Mouse (Mus musculus) neural tube, embryonic 13.5 days (tissue): Measurements from ENCODE around the gene Prx. TPM values are rescaled to one million over a fixed set of nuclear protein-coding genes. Genes with fewer than 3 reads are reported as not detected.

Experiments used
- ATAC-seq: fragments of 200-750 bp; cut with Nextera tagmentation; 2 replicates; pipeline ENCODE4 v1.8.0; 2017; ENCODE audit warnings: low read depth, mild to moderate bottlenecking, moderate TSS enrichment, moderate library complexity
- H3K27ac ChIP-seq: fragments of 300-500 bp; sonication (generic); replicated peaks from 2 replicates; pipeline ENCODE4 v1.5.1; 2015; ENCODE audit warnings: moderate library complexity, mild to moderate bottlenecking, inconsistent platforms
- H3K27me3 ChIP-seq: fragments of 300-500 bp; sonication (generic); 2 replicates; pipeline ENCODE4 v1.6.1; 2015; ENCODE audit warnings: mild to moderate bottlenecking, inconsistent platforms
- H3K36me3 ChIP-seq: fragments of 300-500 bp; sonication (generic); 2 replicates; pipeline ENCODE4 v1.6.1; 2015; ENCODE audit warnings: mild to moderate bottlenecking, inconsistent platforms
- H3K4me1 ChIP-seq: fragments of 300-500 bp; sonication (generic); replicated peaks from 2 replicates; pipeline ENCODE4 v1.6.1; 2015; ENCODE audit warnings: inconsistent platforms
- H3K4me2 ChIP-seq: fragments of 300-500 bp; sonication (generic); 2 replicates; pipeline ENCODE4 v1.6.1; 2015; ENCODE audit warnings: inconsistent platforms, mild to moderate bottlenecking, moderate library complexity
- H3K4me3 ChIP-seq: fragments of 300-500 bp; sonication (generic); 2 replicates; pipeline ENCODE4 v1.5.1; 2015; ENCODE audit warnings: mild to moderate bottlenecking, inconsistent platforms
- H3K9ac ChIP-seq: fragments of 300-500 bp; sonication (generic); 2 replicates; pipeline ENCODE4 v1.6.1; 2015; ENCODE audit warnings: moderate library complexity, mild to moderate bottlenecking, inconsistent platforms
- H3K9me3 ChIP-seq: fragments of 300-500 bp; sonication (generic); 2 replicates; pipeline ENCODE4 v1.6.1; 2016; ENCODE audit warnings: inconsistent platforms
- WGBS: fragments of 180-500 bp; shearing (Covaris S2); methylation state at CpG from one replicate; pipeline ENCODE4 v1.1.7; 2015; 5-methylcytosine and 5-hydroxymethylcytosine counted together
- polyA plus RNA-seq: library from polyadenylated mRNA; unstranded; fragments of >200 nt; fragmentation: Nextera tagmentation; extraction: Ambion mirVana; gene quantifications from 2 replicates; pipeline ENCODE4 v1.2.1, GENCODE M21; 2015

Prx gene
- polyA plus RNA-seq, result 1.9 TPM in 2 replicates

DNA sequence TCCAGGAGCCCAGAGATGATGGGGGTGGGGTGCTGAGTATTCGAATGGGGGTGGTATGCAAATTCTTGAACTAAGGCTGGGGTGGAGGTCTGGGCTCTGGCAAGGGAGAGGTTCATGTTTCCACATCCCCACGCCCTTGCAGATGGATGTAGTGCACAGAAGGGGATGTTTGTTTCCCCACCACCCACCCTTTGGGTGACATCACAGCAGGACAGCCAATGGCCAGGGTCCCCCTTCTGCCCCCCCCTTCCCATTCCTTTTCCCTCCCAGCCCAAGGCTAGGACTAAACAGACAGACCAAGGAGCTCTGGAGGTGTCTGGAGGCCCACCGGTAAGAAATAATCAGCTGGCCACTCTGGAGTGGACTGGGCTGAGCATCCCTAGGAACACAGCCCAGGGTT, at the start of gene Prx:
Gene Prx (plus strand): TSS at position 289 of the 400 bp plus-strand sequence.
- Histone ChIP-seq H3K4me3 (no peak within 1 kb of the TSS), H3K9ac (no peak within 1 kb of the TSS), H3K4me2 (no peak within 1 kb of the TSS), H3K4me1 (no peaks in the 10 kb centered on the region), H3K27me3 (no peaks in the 10 kb centered on the region), H3K27ac (no peak within 1 kb of the TSS), H3K36me3 (no peaks in the 10 kb centered on the region), H3K9me3 (no peaks in the 10 kb centered on the region)
- WGBS, result 47% methylated on average over 3 of the region's 3 CpGs
- ATAC-seq, result no peak

DNA sequence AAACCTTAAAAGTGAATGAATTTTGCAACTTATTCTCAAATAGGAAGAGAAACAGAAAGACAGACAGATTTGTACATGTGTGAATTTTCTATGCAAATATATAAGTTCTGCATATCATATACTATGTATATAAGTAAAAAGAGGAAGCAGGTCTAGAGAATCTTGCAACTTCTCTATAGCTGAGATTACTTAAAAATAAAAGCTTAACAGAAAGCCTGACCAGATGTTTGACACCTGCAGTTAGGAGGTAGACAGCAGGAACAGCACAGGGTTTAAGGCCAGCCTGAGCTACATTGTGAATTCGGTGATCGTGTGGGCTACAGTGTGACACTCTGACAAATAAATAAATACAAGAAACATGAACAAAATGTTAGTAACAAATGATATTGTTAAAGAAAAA, 47.8 kb upstream of the Prx start:
- no peak for ATAC-seq
- Histone ChIP-seq H3K4me1 (peaks cover 18% of the 10 kb centered on the region), H3K27me3 (0 out of 2 replicates have a peak, but pooled peaks cover 4% of the 10 kb centered on the region), H3K36me3 (no peaks in the 10 kb centered on the region), H3K4me3 (no peak overlapping the region), H3K27ac (no peak overlapping the region), H3K4me2 (no peak overlapping the region), H3K9me3 (no peaks in the 10 kb centered on the region), H3K9ac (no peak overlapping the region)
- 96% methylated on average over 2 of the region's 2 CpGs for WGBS

DNA sequence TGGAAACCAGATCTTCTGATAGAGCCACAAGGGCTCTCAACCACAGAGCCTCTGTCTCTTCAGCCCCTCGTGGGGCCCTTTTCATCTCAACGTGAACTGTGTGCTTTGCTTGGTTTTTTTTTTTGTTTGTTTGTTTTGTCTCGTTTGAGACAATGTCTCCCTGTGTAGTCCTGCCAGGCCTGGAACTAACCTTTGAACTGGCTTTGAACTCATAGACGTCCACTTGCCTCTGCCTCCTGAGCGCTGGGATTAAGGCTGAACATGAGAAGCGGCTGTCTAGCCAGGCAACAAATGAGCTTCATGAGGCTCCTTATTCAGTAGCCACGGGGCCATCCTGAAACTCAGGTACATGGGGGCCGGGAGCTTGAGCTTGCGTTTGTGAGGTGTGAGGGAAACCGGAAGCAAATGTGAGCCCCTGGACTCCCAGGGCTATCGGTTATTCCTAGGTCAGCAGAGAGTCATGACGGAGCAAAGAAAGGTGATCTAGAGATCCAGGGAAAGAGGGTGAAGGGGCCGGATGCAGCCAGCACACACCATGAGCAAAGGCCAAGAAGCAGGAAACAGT, 46.8 kb upstream of the Prx start:
- H3K4me2 ChIP-seq, result no peak overlapping the region
- no peak overlapping the region for H3K4me3 ChIP-seq
- no peaks in the 10 kb centered on the region for H3K9me3 ChIP-seq
- WGBS, result 60% methylated on average over 13 of the region's 13 CpGs
- H3K9ac ChIP-seq, result no peak overlapping the region
- peaks cover 9% of the 10 kb centered on the region; the same call in 1 of the 2 replicates for H3K4me1 ChIP-seq
- no peaks in the 10 kb centered on the region for H3K36me3 ChIP-seq
- no peak for ATAC-seq
- no peaks in the 10 kb centered on the region for H3K27me3 ChIP-seq
- H3K27ac ChIP-seq, result no peak overlapping the region

DNA sequence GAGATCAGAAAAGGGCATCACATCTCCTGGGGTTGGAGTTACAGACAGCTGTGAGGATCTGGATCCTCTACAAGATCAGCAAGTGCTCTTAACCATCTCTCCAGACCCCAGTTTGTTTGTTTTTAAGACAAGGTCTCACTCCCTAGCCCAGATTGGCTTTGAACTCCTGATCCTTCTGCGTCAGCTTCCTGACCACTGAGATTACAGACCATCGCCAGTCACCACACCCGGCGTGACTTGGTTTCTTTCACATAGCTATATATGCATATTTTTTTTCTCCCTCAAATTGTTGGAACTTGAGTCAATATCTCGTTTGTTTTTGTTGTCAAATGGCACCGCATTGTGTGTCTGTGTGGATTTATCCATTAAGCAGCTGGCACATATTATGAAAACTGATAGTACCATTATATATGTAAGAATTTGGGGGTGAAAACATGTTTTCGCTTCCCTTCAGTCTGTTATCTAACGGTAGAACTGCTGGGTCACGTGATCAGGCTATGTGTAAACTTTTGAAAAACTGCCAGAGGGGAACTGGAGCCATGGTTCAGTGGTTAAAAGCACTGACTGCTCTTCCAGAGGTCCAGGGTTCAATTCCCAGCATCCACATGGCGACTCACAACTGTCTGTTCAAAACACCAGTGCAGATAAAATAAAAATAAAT, 44.5 kb upstream of the Prx start:
- H3K36me3 ChIP-seq, result no peaks in the 10 kb centered on the region
- H3K9me3 ChIP-seq, result no peaks in the 10 kb centered on the region
- WGBS, result 80% methylated on average over 10 of the region's 10 CpGs
- no peak for ATAC-seq
- no peaks in the 10 kb centered on the region for H3K27me3 ChIP-seq
- H3K4me3 ChIP-seq, result no peak overlapping the region
- H3K4me1 ChIP-seq, result no peaks in the 10 kb centered on the region
- H3K9ac ChIP-seq, result no peak overlapping the region
- no peak overlapping the region for H3K4me2 ChIP-seq
- no peak overlapping the region for H3K27ac ChIP-seq

DNA sequence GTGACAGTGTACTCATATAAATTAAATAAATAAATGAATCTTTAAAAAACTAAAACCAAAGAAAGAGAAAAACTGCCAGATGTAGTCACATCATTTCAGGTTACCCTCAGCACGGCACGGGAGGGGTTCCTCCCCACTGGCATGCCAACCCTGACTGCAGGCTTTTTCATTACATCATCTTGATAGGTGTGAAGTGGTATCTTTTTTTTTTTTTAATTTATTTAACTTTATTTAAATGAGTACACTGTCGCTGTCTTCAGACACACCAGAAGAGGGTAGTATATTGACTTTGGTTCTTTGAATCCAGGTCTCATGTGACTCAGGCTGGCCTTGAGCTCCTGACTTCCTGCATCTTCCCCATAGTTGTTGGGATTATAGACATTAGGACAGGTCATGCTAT, 43.9 kb upstream of the Prx start:
- ATAC-seq, result no peak
- Histone ChIP-seq H3K9ac (no peak overlapping the region), H3K36me3 (no peaks in the 10 kb centered on the region), H3K9me3 (no peaks in the 10 kb centered on the region), H3K27me3 (no peaks in the 10 kb centered on the region), H3K4me2 (no peak overlapping the region), H3K4me1 (no peaks in the 10 kb centered on the region), H3K27ac (no peak overlapping the region), H3K4me3 (no peak overlapping the region)
- 95% methylated on average over 3 of the region's 3 CpGs for WGBS

DNA sequence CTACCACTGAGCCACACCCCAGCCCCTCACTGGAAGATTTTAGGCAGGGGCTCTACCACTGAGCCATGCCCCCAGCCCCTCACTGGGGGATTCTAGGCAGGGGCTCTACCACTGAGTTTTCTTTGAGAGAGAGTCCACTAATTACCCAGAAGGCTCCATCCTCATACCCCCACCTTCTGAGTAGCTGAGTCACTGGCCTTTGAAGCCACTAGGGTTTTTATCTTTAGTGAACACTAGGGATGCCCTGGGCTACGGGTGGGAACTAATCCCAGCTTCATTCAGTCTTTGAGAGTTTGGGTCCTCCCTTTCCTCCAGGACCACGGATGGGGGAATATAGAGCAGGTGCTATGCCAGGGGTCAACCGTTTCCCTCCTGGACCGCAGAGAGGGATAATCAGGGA, 40.5 kb upstream of the Prx start:
- WGBS, result 91% methylated on average over 4 of the region's 4 CpGs
- H3K4me2 ChIP-seq, result no peak overlapping the region
- H3K27ac ChIP-seq, result no peak overlapping the region
- H3K9me3 ChIP-seq, result no peaks in the 10 kb centered on the region
- no peaks in the 10 kb centered on the region for H3K27me3 ChIP-seq
- no peak overlapping the region for H3K9ac ChIP-seq
- no peak for ATAC-seq
- H3K36me3 ChIP-seq, result no peaks in the 10 kb centered on the region
- H3K4me3 ChIP-seq, result no peak overlapping the region
- no peaks in the 10 kb centered on the region for H3K4me1 ChIP-seq

DNA sequence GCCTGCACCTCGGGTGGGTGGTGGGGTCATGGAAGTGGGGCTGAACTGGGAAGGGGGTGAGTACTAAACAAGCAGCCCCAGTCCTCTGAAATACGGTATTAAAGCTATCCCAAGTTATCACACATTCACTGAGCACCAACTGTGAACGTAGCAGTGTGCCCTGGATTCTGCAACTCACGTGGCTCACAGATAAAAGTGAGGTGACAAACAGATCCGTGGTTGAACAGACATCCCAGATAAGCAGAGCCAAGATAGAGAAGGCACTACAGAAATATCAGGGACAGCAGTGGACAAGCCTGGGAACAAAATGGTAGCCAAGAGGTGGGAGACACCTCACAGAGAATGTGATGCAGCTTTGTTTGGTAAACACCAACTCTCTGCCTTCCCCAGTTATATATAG, 39.5 kb upstream of the Prx start:
- no peak overlapping the region for H3K27ac ChIP-seq
- no peak overlapping the region for H3K4me3 ChIP-seq
- H3K9me3 ChIP-seq, result no peaks in the 10 kb centered on the region
- WGBS, result 91% methylated on average over 5 of the region's 5 CpGs
- H3K4me1 ChIP-seq, result no peaks in the 10 kb centered on the region
- no peak overlapping the region for H3K9ac ChIP-seq
- no peak for ATAC-seq
- no peaks in the 10 kb centered on the region for H3K36me3 ChIP-seq
- H3K4me2 ChIP-seq, result no peak overlapping the region
- no peaks in the 10 kb centered on the region for H3K27me3 ChIP-seq

DNA sequence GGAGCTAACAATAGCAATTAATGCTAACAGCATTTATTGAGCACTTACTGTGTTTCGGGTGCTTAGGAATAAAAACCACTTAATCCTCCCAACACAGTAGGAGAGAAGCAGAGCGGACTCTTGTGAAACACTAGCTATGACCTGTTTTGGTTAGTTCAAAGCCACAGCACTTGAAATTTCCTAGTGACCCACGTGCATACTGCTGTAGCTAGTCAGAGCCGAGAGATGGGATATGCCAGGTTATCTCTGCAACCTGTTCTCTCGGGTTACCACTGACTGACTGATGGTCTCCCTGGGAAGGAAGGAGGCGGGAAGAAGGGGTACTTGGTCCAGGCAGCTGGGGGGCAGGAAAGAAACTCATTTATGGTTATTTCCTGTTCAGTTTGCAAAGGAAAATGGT, 38.6 kb upstream of the Prx start:
- H3K9me3 ChIP-seq, result no peaks in the 10 kb centered on the region
- H3K4me3 ChIP-seq, result no peak overlapping the region
- no peak overlapping the region for H3K4me2 ChIP-seq
- 89% methylated on average over 6 of the region's 6 CpGs for WGBS
- H3K4me1 ChIP-seq, result no peaks in the 10 kb centered on the region
- no peaks in the 10 kb centered on the region for H3K27me3 ChIP-seq
- no peak overlapping the region for H3K27ac ChIP-seq
- H3K9ac ChIP-seq, result no peak overlapping the region
- no peak for ATAC-seq
- no peaks in the 10 kb centered on the region for H3K36me3 ChIP-seq

DNA sequence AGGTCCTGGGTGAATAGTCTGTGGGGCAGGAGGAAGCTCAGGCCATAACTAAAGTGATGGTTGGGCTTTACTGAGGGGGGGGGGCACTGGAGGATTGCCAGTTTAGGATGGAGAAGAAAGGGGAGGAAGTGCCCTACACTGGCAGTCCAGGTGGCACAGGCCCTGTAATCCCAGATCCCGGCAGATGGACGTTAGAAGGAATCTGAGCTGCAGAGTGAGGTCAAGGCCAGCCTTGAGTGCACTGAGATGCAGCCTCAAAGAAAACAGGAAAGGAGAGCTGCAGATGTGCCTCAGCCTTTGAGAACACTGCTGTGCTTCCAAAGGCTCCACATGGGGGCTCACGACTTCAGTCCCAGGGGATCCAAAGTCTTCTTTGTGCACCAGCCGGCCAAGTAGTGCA, 31.5 kb upstream of the Prx start:
- Histone ChIP-seq H3K4me2 (no peak overlapping the region), H3K4me3 (no peak overlapping the region), H3K9me3 (no peaks in the 10 kb centered on the region), H3K36me3 (no peaks in the 10 kb centered on the region), H3K9ac (no peak overlapping the region), H3K4me1 (0 out of 2 replicates have a peak, but pooled peaks cover 4% of the 10 kb centered on the region), H3K27ac (no peak overlapping the region), H3K27me3 (no peaks in the 10 kb centered on the region)
- ATAC-seq, result no peak
- 31% methylated on average over 4 of the region's 4 CpGs for WGBS

DNA sequence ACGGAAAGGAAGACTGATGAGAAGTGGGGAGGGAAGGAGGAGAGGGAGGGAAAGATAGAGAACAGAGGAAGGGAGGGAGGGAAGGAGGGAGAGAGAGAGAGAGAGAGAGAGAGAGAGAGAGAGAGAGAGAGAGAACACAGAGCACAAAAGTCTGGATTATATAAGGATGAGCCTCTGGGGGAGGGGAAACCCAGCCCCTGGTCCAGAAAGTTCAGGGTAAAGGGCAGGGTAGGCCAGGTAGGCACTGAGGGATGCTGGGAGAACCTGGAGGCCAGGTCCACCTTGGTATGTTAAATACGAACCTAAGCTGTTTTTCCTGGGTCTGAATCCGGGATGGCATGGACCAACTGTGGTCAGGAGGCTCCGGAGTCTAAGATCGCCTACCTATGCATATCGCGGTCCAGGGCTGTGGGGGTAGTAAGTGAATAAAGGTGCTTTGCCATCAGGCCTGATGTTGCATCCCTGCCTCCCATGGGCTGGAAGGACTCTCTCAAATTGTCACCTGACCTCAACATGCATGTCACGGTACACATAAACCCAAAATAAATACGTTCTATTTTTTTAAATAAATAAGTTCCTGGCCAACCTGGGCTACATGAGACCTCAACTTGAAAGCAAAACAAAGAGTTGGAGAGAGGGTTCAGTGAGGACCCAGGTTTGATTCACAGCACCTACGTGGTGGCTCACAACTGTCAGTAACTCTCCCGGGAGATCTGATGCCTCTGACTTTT, 27.6 kb upstream of the Prx start:
- WGBS, result 91% methylated on average over 11 of the region's 11 CpGs
- H3K4me1 ChIP-seq, result peaks cover 18% of the 10 kb centered on the region
- H3K9ac ChIP-seq, result no peak overlapping the region
- H3K27me3 ChIP-seq, result no peaks in the 10 kb centered on the region
- no peak overlapping the region for H3K4me3 ChIP-seq
- H3K36me3 ChIP-seq, result peaks cover 4% of the 10 kb centered on the region
- no peak for ATAC-seq
- H3K4me2 ChIP-seq, result no peak overlapping the region
- H3K27ac ChIP-seq, result no peak overlapping the region
- H3K9me3 ChIP-seq, result no peaks in the 10 kb centered on the region

DNA sequence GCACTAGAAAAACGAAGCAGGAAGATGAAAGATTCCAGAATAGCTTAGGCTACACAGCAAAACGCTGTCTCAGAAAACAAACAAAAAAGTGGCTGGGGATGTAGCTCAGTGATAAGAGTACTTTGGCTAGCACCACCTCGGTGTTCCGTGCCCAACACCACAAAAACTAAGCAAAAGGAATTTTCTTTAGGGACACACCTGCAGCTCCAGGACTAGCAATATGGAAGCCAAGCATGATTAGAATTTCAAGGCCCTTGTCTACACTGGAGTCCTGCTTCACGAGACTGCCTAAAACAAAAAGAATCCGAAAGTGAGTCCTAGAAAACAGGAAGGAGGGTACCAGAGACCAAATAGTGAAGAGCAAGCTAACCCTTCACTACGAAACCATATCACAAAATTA, 26.5 kb upstream of the Prx start:
- Histone ChIP-seq H3K4me1 (peaks cover 18% of the 10 kb centered on the region), H3K36me3 (peaks cover 9% of the 10 kb centered on the region), H3K9me3 (no peaks in the 10 kb centered on the region), H3K27me3 (no peaks in the 10 kb centered on the region), H3K4me2 (peak overlapping the region; percentile 80), H3K27ac (peak overlapping the region; percentile 88; the same call in 1 of the 2 replicates), H3K9ac (0 out of 2 replicates have a peak overlapping the region, but pooled peaks have one; percentile 8), H3K4me3 (peak overlapping the region; percentile 66)
- 47% methylated on average over 7 of the region's 7 CpGs for WGBS
- ATAC-seq, result no peak

DNA sequence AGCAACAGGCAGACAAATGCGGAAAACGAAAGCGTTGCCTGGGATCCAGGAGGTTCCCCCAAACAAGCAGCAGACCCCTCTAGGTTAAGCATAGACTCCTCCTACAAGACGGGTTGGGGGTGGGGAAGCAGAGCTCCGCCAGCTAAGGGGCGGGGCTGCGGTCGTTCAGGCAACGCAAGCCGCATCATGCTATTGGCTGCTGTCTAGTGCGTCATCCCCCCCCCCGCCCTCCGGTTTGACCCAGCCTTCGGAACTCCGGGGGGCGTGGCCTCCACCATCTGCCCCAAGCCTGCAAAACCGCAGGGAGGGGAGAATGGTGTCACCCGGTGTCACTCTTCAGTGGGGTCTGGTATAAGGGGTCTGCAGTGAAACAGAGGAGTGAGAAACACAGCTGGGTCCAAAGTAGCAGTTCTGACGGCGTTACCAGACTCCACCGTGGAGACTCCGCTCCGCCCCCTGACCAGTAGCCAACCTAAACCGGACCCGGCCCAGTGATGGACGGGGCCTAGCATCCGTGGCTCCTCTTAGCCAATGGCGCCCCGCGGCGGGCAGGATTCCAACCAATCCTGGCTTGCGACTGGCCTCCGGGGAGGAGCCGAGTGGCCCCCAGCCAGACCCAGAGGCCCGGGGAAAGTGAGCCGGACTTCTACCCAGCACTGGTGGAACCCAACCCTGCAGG, 25.8 kb upstream of the Prx start, which contains the start of gene Sertad3:
Gene Sertad3 (plus strand): TSS at position 613 of the 679 bp plus-strand sequence.
- H3K4me3 ChIP-seq, result peak within 1 kb of the TSS; percentile 66
- H3K27me3 ChIP-seq, result no peaks in the 10 kb centered on the region
- peak within 1 kb of the TSS; percentile 73 for H3K9ac ChIP-seq
- peak within 1 kb of the TSS; percentile 88 for H3K27ac ChIP-seq
- H3K4me2 ChIP-seq, result peak within 1 kb of the TSS; percentile 80
- WGBS, result under 1% methylated on average over 36 of the region's 36 CpGs
- ATAC-seq, result peak; percentile 94
- no peaks in the 10 kb centered on the region for H3K9me3 ChIP-seq
- peaks cover 18% of the 10 kb centered on the region for H3K4me1 ChIP-seq
- H3K36me3 ChIP-seq, result peaks cover 9% of the 10 kb centered on the region
